Mouse (Mus musculus): ENCODE results near the gene Mr1.
"Not testable (repeated sequence)": the region's sequence is repeated elsewhere in the genome, so short reads cannot be mapped to it uniquely, and the experiment has no call there.

Mr1 gene

GRCm38 (mm10) chr1:155146572-155146980, at the start of gene Mr1:
TSS of gene Mr1 (minus strand) at chr1:155146814.
- in situ Hi-C loops (cut with MboI, MseI), result no loop called here

- in situ Hi-C loops (cut with MboI, MseI), result no loop called here
These were observed 46.3 kb upstream of the Mr1 start for GRCm38 (mm10) chr1:155192805-155193368.

GRCm38 (mm10) chr1:155191671-155192070, 45.1 kb upstream of the Mr1 start:
- in situ Hi-C loops (cut with MboI, MseI), result no loop called here

GRCm38 (mm10) chr1:155191219-155191618, 44.6 kb upstream of the Mr1 start:
- in situ Hi-C loops (cut with MboI, MseI), result no loop called here

- in situ Hi-C loops (cut with MboI, MseI), result no loop called here
These were observed 42.0 kb upstream of the Mr1 start for GRCm38 (mm10) chr1:155188656-155189055.

GRCm38 (mm10) chr1:155184191-155184590, 37.6 kb upstream of the Mr1 start:
- in situ Hi-C loops (cut with MboI, MseI), result no loop called here

GRCm38 (mm10) chr1:155178192-155178924, 31.7 kb upstream of the Mr1 start:
- in situ Hi-C loops (cut with MboI, MseI), result no loop called here

GRCm38 (mm10) chr1:155174424-155174823, 27.8 kb upstream of the Mr1 start:
- in situ Hi-C loops (cut with MboI, MseI), result no loop called here

- in situ Hi-C loops (cut with MboI, MseI), result not testable (repeated sequence)
These were observed 27.0 kb upstream of the Mr1 start for GRCm38 (mm10) chr1:155173644-155174016.

- in situ Hi-C loops (cut with MboI, MseI), result no loop called here
These were observed 26.5 kb upstream of the Mr1 start for GRCm38 (mm10) chr1:155172895-155173643.

GRCm38 (mm10) chr1:155169935-155170334, 23.3 kb upstream of the Mr1 start:
- in situ Hi-C loops (cut with MboI, MseI), result no loop called here

GRCm38 (mm10) chr1:155167453-155167852, 20.8 kb upstream of the Mr1 start:
- in situ Hi-C loops (cut with MboI, MseI), result no loop called here

GRCm38 (mm10) chr1:155158970-155159484, 12.4 kb upstream of the Mr1 start:
- in situ Hi-C loops (cut with MboI, MseI), result no loop called here

- in situ Hi-C loops (cut with MboI, MseI), result no loop called here
These were observed 11.7 kb upstream of the Mr1 start, which contains the start of gene Stx6 for GRCm38 (mm10) chr1:155158141-155158969. TSS of gene Stx6 (plus strand) at chr1:155158715.

- in situ Hi-C loops (cut with MboI, MseI), result no loop called here
These were observed 7.3 kb upstream of the Mr1 start for GRCm38 (mm10) chr1:155153906-155154305.

- in situ Hi-C loops (cut with MboI, MseI), result no loop called here
These were observed 4.2 kb upstream of the Mr1 start for GRCm38 (mm10) chr1:155150821-155151220.

- in situ Hi-C loops (cut with MboI, MseI), result no loop called here
These were observed 2.8 kb upstream of the Mr1 start for GRCm38 (mm10) chr1:155149403-155149802.

- in situ Hi-C loops (cut with MboI, MseI), result no loop called here
These were observed 614 bp upstream of the Mr1 start for GRCm38 (mm10) chr1:155147228-155147627.

- in situ Hi-C loops (cut with MboI, MseI), result no loop called here
These were observed 994 bp downstream of the Mr1 start for GRCm38 (mm10) chr1:155145620-155146019.

- in situ Hi-C loops (cut with MboI, MseI), result no loop called here
These were observed 6.5 kb downstream of the Mr1 start for GRCm38 (mm10) chr1:155140076-155140475.

GRCm38 (mm10) chr1:155138795-155139194, 7.8 kb downstream of the Mr1 start:
- in situ Hi-C loops (cut with MboI, MseI), result loop anchor here (5.0 kb wide), 1 partner anchor 36 kb away; no protein-coding TSS in a partner anchor

Data from T-helper 1 cell (primary cell).